ENCODE assay signal across 10 mouse cellular contexts in genomic region chrX:94012479-94013167, GRCm38 (mm10). TPM values are rescaled to one million over a fixed set of nuclear protein-coding genes. Genes with fewer than 3 reads are reported as not detected.
DNase-seq lines count a peak whose midpoint lies in the region; ATAC-seq and TF ChIP-seq lines count a peak whose summit lies in the region.
"Had no signal": no experiment of that assay in that cellular context is flagged by ENCODE, and none has a peak within 500 bp of the region (broad histone marks: within the 10 kb centered on the region; RNA-seq: fewer than 3 reads in every experiment).

No protein-coding gene starts in this region.

- H3K36me3 ChIP-seq in heart, embryonic 10.5 days: no peaks in the 10 kb centered on the region
- H3K36me3 ChIP-seq in thymus, adult 2 months (ENCODE audit: control insufficient read depth, insufficient read depth, low read length): no peaks in the 10 kb centered on the region

- TF ChIP-seq POLR2A in thymus, adult 2 months (IDR thresholded peaks at IDR 0.05; ENCODE audit: control insufficient read depth, extremely low read depth, insufficient read depth, low read length, poor library complexity): no peak

- peaks cover 49% of the 10 kb centered on the region for H3K27me3 ChIP-seq in heart, embryonic 10.5 days (ENCODE audit: insufficient read depth, poor library complexity, severe bottlenecking)
- no peaks in the 10 kb centered on the region for H3K27me3 ChIP-seq in thymus, adult 2 months (ENCODE audit: control insufficient read depth, insufficient read depth, low read length)
- H3K27me3 ChIP-seq: Patski had no signal

- no peak overlapping the region for H3K4me3 ChIP-seq in heart, embryonic 10.5 days
- no peak overlapping the region for H3K4me3 ChIP-seq in thymus, adult 2 months (ENCODE audit: control insufficient read depth, insufficient read depth, low read length)
- H3K4me3 ChIP-seq: heart, adult 2 months had no signal

- H3K9me3 ChIP-seq in heart, embryonic 10.5 days: no peaks in the 10 kb centered on the region

- H3K4me1 ChIP-seq in heart, embryonic 10.5 days: no peaks in the 10 kb centered on the region
- no peaks in the 10 kb centered on the region for H3K4me1 ChIP-seq in thymus, adult 2 months (replicated peaks; ENCODE audit: control insufficient read depth, insufficient read depth, low read length)

- TF ChIP-seq CTCF in thymus, adult 2 months (IDR thresholded peaks at IDR 0.05; ENCODE audit: borderline replicate concordance, control insufficient read depth, extremely low read depth, insufficient read depth, low read length, poor library complexity): no peak

- 40% methylated on average over 12 of the region's 12 CpGs for WGBS in heart, embryonic 10.5 days
- WGBS in thymus, adult 2 months: 82% methylated on average over 12 of the region's 12 CpGs

- DNase-seq in right cerebral cortex, postnatal 10 days (ENCODE audit: low spot score in 2 of 2): peak; percentile 22 to 23
- no peak for DNase-seq in right cerebral cortex, postnatal 14 days
- no peak for DNase-seq in heart, embryonic 10.5 days (ENCODE audit: low spot score)
- DNase-seq in kidney, adult 9 months: peak; percentile 51
- peak; percentile 6 for DNase-seq in lung, postnatal 14 days
- DNase-seq in yolk sac, embryonic 10.5 days (ENCODE audit: low spot score): peak; percentile 32
- DNase-seq in thymus, adult 2 months: no peak

- peak overlapping the region; percentile 16; the same call in 1 of the 2 replicates for H3K27ac ChIP-seq in heart, embryonic 10.5 days
- no peak overlapping the region for H3K27ac ChIP-seq in thymus, adult 2 months (ENCODE audit: control insufficient read depth, insufficient read depth, low read length)
- H3K27ac ChIP-seq: heart, adult 2 months had no signal

- ATAC-seq in megakaryocyte progenitor cell, adult 5-6 weeks (replicated peaks; ENCODE audit: poor library complexity): no peak
- ATAC-seq: Patski had no signal

RNA-seq across cellular contexts. Expression of gene AU015836, which starts 44.2 kb away (rescaled TPM):
- 0.08 TPM in 1 of 2 replicates, not detected in the other for polyA plus RNA-seq in heart, embryonic 10.5 days (2016; fragmentation: Nextera tagmentation; extraction: Ambion mirVana)
- not detected in 2 replicates for total RNA-seq in megakaryocyte progenitor cell, adult 5-6 weeks (2015)
- not detected in 2 replicates for total RNA-seq in megakaryocyte progenitor cell, adult 5-6 weeks (2017)
- polyA plus RNA-seq in thymus, adult 2 months (2012; rRNA removed): 0.04 TPM in 1 of 2 replicates, not detected in the other
- total RNA-seq: heart, adult 2 months had no signal
- polyA plus RNA-seq: heart, adult 2 months; Patski had no signal

Comparison
In these comparisons a context has a peak if more than half of its experiments do, and no peak if none do; other contexts are left out.
1. DNase-seq: peak in right cerebral cortex, postnatal 10 days (2 of 2), kidney, adult 9 months (single experiment), lung, postnatal 14 days (single experiment) and yolk sac, embryonic 10.5 days (single experiment); none in right cerebral cortex, postnatal 14 days (single experiment), heart, embryonic 10.5 days (single experiment) and thymus, adult 2 months (single experiment).